Mouse (Mus musculus): ENCODE measurements around the gene Fam173a. TPM values are rescaled to one million over a fixed set of nuclear protein-coding genes. Genes with fewer than 3 reads are reported as not detected.
A peak's percentile ranks its signal among the peaks of the same experiment; 100 is the strongest.
"Not testable (repeated sequence)": the region's sequence is repeated elsewhere in the genome, so short reads cannot be mapped to it uniquely, and the experiment has no call there.

The Fam173a gene
- total RNA-seq, 1 experiment from 2014 or later = 47.9 TPM

DNA sequence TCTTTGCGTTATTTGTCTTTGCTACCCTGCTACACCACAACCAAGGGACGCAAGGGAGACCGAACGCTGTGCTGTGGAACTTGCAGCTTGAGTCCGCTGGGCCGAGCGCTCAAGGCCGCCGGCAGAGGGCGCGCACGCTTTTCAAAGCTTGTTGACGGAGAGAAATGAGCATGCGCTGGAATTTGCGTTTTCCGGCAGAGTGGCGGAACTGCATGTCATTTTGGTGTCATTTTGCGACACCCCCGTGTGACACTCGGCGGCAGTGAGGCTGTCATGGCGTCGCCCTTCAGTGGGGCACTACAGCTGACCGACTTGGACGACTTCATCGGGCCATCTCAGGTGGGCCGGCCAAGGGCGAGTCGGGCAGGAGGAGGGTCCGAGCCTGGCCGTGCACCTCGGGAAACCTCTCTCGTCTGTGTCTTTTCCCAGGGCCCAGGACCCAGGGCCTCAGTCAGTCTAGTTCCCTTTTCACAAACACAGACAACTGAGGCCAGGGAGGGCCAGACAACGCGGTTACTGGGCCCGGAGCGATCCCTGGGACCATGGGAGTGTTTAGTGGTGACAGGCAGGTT is 19.1 kb downstream of the Fam173a start, which contains the start of gene Narfl:
Gene Narfl, plus strand, starts transcription at position 228 of the 572 bp plus-strand sequence.
- peak; percentile 97 for ATAC-seq (replicated peaks; ENCODE audit: low read depth, poor library complexity, severe bottlenecking)

DNA sequence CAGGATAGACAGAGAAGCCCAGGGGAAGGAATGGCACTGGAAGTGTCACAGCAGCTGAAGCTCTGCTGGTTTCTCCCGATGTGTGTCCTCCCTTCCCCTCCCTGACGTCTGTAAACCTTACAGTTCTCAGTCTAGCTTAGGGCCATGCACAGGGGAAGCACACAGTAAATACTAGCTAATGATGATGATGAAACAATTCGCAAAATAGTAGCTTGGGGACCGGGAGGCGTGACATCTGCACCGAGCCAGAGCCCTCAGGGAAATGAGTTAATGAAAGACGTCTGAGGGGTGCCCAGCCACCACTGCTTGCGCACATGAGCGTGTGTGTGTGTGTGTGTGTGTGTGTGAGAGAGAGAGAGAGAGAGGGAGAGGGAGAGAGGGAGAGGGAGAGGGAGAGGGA is 23.4 kb downstream of the Fam173a start:
- no peak for ATAC-seq (replicated peaks; ENCODE audit: low read depth, poor library complexity, severe bottlenecking)

- ATAC-seq (replicated peaks; ENCODE audit: low read depth, poor library complexity, severe bottlenecking) = no peak
Measured at GRCm38 (mm10) chr17:25765886-25766285, 26.8 kb downstream of the Fam173a start.

- no peak for ATAC-seq (replicated peaks; ENCODE audit: low read depth, poor library complexity, severe bottlenecking)
Measured at GRCm38 (mm10) chr17:25762591-25762990, 30.1 kb downstream of the Fam173a start.

- ATAC-seq (replicated peaks; ENCODE audit: low read depth, poor library complexity, severe bottlenecking) = no peak
Measured at GRCm38 (mm10) chr17:25761561-25761970, 31.1 kb downstream of the Fam173a start.

DNA sequence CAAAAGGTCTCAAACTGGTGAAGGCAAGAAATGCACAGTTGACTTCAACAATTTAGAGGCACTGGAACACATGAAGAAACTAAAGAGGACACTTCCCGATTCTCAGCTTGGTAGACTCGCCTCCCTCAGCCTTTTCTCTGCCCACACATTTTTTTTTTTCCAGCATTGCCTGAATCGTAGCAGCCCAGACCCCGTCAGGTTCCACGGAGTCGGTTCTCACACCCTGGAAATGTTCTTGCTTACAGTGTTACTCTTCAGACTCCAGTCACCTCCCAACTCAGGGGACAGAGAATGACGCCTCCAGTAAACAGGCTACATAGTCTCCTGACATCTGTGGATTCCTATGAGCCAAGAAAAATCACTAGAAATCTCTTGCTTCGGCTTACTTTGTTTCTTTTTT is 32.6 kb downstream of the Fam173a start:
- no peak for ATAC-seq (replicated peaks; ENCODE audit: low read depth, poor library complexity, severe bottlenecking)

DNA sequence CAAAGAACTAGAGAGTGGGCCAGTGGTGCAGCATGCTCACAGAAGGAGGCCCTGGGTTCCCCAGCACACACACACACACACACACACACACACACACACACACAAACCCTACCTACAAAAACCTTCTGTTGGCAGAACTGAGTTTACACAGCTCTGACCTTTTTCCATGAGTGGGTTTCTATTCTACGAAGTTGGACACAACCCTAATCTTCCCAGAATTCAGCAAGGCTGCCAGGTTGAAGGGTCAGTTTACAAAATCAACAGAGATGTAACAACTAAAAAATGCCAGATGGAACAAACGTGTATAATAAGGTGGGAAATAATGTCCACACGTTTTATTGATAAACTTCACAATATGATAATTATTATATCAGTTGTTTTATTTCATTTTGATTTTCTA is 35.0 kb downstream of the Fam173a start:
- ATAC-seq (replicated peaks; ENCODE audit: low read depth, poor library complexity, severe bottlenecking) = no peak

- no peak for ATAC-seq (replicated peaks; ENCODE audit: low read depth, poor library complexity, severe bottlenecking)
Measured at GRCm38 (mm10) chr17:25756378-25757242, 36.1 kb downstream of the Fam173a start.

DNA sequence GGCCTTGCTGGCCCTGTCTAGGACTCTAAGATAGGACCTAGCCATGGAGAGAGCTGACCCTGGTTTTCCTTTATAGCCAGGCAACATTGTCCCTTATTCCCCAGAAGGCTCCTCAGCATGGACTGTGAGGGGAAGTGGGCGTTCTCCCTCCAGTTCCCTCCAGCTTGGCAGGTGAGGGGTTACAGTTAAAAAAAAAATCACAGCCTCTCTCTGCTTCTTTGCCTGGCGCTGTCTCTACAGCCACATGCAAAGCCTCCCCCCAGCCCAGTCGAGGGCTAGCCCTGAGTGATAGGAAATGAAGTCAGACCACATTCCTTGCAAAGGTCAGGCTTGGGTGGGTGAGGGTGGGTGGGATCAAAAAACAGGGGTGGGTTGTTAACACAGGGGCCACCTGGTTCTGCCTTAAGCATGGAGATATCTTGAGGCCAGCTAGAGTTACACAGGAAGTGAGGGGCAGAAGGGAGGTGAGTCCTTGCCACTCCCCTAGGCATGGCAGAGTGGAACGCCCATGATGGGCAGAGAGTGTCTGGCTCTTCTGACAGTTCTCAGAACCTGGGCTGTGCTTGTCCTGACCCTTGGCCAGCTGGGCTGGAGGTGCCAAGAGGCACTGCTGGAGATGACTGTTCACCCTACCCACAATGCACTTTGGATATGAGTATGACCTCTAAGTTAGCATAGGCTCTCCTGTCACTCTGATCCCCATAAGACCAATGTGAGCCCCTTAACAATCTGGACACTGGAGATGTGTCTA is 36.9 kb downstream of the Fam173a start:
- ATAC-seq (replicated peaks; ENCODE audit: low read depth, poor library complexity, severe bottlenecking) = no peak

GRCm38 (mm10) chr17:25755086-25755485 is 37.6 kb downstream of the Fam173a start:
- no peak for ATAC-seq (replicated peaks; ENCODE audit: low read depth, poor library complexity, severe bottlenecking)

DNA sequence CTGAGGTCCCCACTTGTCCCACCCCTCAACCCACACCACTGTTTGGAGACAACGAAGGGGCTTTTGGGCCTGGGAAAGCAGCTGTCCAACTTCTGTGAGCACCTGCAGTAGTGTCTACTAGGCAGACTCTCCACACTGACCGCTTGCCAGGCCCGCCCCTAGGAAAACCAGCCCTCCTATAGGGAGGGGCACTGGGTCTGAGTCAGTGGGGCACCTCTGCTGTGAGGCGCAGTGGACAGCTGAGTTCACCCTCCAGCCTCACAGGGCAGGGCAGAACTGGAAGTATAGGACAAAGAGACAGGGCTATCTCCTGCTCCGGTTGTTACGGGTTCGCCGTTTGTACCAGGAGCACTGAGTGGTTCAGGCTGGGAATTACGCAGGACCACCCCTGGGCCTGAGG is 38.5 kb downstream of the Fam173a start, which contains the start of gene Msln:
Gene Msln, minus strand, starts transcription at position 138 of the 400 bp plus-strand sequence.
- ATAC-seq (replicated peaks; ENCODE audit: low read depth, poor library complexity, severe bottlenecking) = no peak

- no peak for ATAC-seq (replicated peaks; ENCODE audit: low read depth, poor library complexity, severe bottlenecking)
Measured at GRCm38 (mm10) chr17:25751446-25751845, 41.3 kb downstream of the Fam173a start.

GRCm38 (mm10) chr17:25749314-25749713 is 43.4 kb downstream of the Fam173a start:
- ATAC-seq (replicated peaks; ENCODE audit: low read depth, poor library complexity, severe bottlenecking) = no peak

GRCm38 (mm10) chr17:25748238-25748637 is 44.5 kb downstream of the Fam173a start:
- no peak for ATAC-seq (replicated peaks; ENCODE audit: low read depth, poor library complexity, severe bottlenecking)

DNA sequence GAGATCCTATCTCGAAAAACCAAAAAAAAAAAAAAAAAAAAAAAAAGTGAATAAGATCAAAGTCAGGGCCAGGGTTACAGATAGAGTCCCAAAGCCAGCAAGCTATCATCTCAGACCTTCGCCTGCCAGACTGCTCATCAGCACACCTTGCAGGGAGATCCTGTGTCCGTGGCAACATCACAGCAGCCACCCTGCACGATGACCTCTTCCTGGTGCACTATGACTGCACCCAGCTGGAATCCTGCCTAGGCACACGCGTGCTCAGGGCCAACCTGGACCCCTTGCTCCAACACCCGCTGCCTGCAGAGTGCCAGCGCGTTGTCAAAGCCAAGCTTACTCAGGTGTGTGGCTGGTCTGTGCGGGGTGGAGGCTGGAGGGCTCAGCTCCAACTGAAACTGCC is 48.4 kb downstream of the Fam173a start:
- ATAC-seq (replicated peaks; ENCODE audit: low read depth, poor library complexity, severe bottlenecking) = no peak

GRCm38 (mm10) chr17:25743831-25744230 is 48.9 kb downstream of the Fam173a start:
- no peak for ATAC-seq (replicated peaks; ENCODE audit: low read depth, poor library complexity, severe bottlenecking)

GRCm38 (mm10) chr17:25741471-25741870 is 51.2 kb downstream of the Fam173a start:
- not testable (repeated sequence) for ATAC-seq (replicated peaks; ENCODE audit: low read depth, poor library complexity, severe bottlenecking)
